Mouse (Mus musculus): ENCODE measurements around the gene Usp47.

GRCm38 (mm10) chr7:112103816-112104215 is 80.5 kb downstream of the Usp47 start:
- TF ChIP-seq GATA1 (IDR thresholded peaks at IDR 0.05; ENCODE audit: low read length) (no peak), TAL1 (IDR thresholded peaks at IDR 0.05; ENCODE audit: low read length) (no peak)

Data from erythroblast, embryonic 14.5 days (primary cell).